Mouse (Mus musculus) spleen, postnatal 0 days (tissue): Measurements from ENCODE around the gene Mycn. TPM values are rescaled to one million over a fixed set of nuclear protein-coding genes. Genes with fewer than 3 reads are reported as not detected.

Experiments
- polyA plus RNA-seq: library from polyadenylated mRNA; unstranded; fragments of >200 nt; fragmentation: Nextera tagmentation; extraction: Ambion mirVana; gene quantifications from 2 replicates; pipeline ENCODE4 v1.2.1, GENCODE M21; 2015

Gene Mycn
- polyA plus RNA-seq = 5.0 and 7.7 TPM in 2 replicates

DNA sequence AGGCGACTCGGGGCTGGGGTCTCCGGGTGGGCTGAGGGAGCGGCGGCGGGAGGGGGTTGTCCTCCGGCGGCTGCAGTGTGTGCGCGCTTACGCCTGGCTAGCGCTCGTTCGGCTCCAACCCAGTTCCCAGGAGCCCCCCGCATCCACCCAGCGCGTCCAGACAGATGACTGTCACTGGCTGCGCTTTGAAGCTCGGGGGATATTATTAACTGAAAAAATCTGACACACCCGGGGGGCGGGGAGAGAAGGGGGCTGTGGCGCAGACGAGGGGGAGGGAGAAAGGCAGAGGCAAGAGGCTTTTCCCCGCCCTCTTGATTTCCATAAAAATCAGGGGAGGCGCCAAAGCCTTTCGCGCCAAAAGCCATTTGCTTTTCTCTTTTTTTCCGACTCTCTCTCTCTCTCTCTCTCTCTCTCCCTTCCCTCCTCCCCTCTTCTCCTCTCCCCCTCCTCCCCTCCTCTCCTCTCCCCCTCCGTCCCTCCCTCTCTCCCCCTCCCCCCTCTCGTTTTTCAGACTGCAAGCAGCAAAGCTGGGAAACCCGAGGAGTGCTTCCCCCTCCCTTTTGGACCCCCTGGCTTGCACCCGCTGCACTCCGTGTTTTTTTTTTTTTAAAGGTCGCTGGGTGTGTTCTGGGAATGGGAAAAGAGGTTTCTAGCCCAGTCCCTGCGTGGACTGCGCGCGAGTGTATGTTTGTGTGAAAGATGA lies at the start of gene Mycn:
Gene Mycn (minus strand): TSS at position 254 of the 703 bp plus-strand sequence.

